Mouse (Mus musculus) right cerebral cortex, postnatal 14 days (tissue): Measurements from ENCODE around the gene Btrc.
"Not testable (repeated sequence)": the region's sequence is repeated elsewhere in the genome, so short reads cannot be mapped to it uniquely, and the experiment has no call there.

Experiments used
- DNase-seq: peaks from one replicate; pipeline ENCODE4 v3.0.0; 2022

Gene Btrc

DNA sequence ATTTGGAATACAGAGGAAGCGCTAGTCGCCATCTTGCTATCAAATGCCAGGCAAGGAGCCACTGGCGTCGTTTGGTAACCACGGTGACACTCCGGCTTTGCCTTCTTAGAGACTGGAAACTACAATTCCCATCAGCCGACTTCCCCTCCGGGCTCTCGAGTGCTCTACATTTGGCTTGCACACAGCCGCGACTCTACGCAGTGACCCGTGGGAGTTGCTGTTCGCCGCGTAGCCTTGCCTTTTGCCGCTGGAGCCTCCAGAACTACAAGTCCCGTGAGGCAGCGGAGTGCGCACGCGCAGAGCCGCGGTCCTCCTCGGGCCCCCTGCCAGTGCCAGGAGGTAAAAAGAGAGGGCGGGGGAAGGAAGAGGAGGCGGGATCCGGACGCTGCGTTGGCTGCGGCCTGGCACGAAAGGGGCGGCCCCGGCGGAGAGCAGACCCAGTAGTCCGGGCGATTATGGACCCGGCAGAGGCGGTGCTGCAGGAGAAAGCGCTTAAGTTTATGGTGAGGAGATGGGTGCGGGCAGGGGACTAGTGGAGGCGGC is at the start of gene Btrc:
Btrc (plus strand) TSS at position 351 of the 543 bp plus-strand sequence.
- peak; percentile 100 for DNase-seq

- DNase-seq: no peak
Measured at GRCm38 (mm10) chr19:45317473-45317882, 46.1 kb upstream of the Btrc start.

DNA sequence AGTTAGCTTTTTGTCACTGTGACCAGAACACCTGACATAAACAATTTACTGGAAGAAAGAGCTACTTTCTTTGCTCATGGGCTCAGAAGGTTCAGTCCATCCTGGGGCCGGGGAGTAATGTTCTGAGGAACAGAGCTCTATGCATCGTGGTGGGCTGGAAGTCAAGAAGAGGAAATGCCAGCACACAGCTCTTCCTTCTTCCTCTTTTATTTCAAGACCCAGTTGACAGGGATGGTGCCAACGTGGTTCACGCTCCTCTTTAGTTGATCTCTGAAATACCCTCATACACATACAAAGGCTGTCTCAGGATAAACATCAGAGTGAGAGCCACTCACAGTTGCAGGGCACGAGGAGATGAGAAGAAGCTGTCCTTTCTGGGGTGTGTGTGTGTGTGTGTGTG is 42.5 kb upstream of the Btrc start:
- no peak for DNase-seq

DNA sequence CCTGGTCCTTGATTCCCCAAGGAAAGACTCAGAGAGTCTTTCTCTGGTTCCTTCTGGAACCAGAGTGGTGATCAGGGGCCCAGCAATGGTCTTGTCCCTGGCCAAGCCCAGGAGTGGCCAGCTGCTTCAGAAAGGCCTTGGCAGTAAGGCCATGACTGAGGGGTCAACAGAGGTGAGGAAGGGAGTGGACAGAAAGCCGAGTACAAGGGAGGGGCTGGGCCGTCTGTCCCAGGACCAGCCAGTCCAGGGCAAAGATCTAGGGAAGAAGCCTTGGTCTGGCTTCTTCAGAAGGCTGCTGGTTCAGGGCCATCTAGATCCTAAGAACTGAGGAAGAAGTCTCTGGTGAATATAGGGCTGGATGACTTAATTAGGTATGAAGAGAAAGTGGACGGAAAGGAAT is 34.5 kb upstream of the Btrc start:
- no peak for DNase-seq

GRCm38 (mm10) chr19:45329748-45330298 is 33.7 kb upstream of the Btrc start:
- DNase-seq: no peak

- DNase-seq: no peak
Measured at GRCm38 (mm10) chr19:45336718-45337117, 26.8 kb upstream of the Btrc start.

DNA sequence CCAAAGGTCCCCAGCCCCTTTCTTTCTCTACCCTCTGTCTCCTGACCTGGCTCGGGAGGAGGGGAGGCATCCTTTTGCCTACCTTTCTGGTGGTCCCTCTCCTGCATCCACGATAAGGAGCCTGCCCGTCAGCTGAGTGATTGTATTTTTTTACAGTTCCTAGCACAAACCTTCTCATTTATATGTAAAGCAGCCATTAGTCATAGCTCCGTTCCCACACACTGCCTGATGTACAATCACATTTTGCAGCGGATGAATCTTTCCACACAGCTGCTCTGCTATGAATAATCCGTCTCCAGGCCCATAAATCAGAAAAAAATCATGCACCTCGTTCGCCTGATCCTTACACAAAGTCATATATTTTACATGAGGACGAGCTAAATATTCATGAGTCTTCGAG is 25.4 kb upstream of the Btrc start:
- no peak for DNase-seq

DNA sequence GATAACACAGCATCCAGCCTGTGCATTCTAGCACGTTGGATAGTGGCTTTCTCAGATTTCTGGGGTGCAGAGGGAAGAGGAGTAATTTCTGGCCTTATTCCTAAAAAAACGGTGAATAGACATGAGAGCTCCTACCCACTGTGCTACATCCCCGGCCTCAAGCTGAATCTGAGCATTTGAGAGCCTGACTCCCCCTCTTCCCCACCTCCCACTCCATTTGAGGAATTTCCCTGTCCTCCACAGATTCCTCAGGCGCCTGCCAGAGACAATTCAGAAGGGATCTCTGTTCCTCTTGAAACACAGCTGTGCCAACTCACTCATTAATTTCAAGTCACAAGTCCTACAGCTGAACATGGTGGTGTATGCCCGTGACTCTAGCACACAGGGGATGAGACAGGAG is 19.6 kb upstream of the Btrc start:
- no peak for DNase-seq

GRCm38 (mm10) chr19:45348188-45348587 is 15.3 kb upstream of the Btrc start:
- no peak for DNase-seq

DNA sequence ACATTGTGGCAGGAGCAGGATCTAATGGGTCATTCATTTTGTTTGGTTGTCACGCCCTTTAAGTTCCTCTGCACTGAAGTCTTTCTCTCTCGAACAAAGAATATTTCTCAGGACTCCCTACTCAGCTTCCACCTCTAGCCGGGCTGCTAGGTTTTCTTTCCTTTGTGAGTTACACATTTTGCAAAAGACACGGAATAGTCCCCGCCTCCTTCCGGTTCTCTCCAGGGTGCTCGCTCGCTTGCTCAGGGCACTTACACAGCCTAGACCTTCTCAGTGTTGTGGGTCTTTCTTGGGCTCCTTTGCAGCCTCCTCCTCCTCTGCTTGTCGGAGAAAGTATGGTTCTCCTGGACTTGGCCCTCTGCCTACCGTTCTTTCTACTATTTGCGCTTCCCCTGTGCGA is 13.1 kb upstream of the Btrc start:
- no peak for DNase-seq

DNA sequence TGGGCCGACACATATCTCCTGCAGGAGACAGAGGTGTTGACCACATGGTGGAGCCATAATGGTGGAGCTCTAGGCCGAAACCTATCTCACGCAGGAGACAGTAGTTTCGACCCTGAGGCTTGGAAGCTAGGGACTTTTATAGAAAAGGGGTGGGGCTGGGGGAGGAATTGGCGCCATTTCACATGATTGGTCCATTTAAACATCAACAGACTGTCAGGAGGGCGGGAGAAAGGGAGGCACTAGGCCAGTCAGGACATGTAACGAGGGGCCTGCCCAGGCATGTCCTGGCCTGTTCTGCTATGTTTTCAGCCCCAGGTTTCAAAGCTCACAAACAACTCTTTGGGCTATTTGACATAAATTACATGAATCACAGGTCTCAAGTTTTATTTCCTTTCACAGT is 10.8 kb upstream of the Btrc start:
- DNase-seq: not testable (repeated sequence)

GRCm38 (mm10) chr19:45355678-45356077 is 7.9 kb upstream of the Btrc start:
- DNase-seq: no peak

GRCm38 (mm10) chr19:45356868-45357267 is 6.7 kb upstream of the Btrc start:
- not testable (repeated sequence) for DNase-seq

DNA sequence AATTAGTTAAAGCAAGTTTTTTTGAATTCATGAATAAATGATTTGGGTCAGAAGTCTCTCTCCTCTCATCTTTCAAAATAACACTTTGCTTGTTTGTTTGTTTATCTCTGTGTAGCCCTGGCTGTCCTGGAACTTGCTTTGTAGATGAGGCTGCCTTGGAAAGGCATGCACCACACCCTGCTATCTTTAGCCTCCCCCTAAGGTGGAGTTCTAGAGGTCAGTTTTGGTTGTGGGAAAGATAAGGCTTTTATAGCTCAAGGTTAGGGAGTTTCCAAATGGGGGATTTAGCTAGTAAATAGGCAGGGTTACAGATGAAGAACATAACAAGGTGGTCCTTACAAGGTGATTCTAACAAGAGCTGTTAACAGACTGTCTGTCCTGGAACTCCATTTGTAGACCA is 3.0 kb upstream of the Btrc start:
- DNase-seq: no peak

GRCm38 (mm10) chr19:45363933-45364391 is 428 bp downstream of the Btrc start:
- peak; percentile 67 for DNase-seq

DNA sequence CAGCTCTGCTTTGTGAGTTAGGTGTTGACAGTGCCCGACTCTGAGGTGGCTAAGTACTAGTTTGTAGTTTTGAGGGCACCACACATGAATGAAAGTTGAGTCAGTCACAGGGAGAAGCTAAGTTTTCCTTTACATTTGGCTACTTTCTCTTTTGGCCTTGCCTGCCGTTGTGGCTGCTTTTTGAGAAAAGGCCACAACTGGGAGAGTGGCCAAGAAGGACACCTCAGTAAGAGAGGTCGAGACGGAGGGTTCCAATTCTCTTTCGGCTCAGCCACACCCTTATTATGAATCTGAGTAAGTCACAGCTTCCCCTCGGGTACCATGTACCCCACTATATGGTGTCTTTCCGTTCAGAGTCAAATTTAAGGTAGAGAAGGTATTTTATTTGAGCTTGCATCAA is 3.1 kb downstream of the Btrc start:
- no peak for DNase-seq

DNA sequence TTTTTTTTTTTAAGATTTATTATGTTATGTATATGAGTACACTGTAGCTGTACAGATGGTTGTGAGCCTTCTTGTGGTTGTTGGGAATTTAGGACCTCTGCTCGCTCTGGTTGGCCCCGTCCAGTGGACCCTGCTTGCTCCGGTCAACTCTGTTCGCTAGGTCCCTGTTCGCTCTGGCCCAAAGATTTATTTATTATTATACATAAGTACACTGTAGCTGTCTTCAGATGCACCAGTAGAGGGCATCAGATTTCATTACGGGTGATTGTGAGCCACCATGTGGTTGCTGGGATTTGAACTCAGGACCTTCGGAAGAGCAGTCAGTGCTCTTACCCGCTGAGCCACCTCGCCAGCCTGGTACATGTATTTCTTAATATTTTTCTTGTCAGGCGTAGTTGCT is 21.3 kb downstream of the Btrc start:
- not testable (repeated sequence) for DNase-seq

DNA sequence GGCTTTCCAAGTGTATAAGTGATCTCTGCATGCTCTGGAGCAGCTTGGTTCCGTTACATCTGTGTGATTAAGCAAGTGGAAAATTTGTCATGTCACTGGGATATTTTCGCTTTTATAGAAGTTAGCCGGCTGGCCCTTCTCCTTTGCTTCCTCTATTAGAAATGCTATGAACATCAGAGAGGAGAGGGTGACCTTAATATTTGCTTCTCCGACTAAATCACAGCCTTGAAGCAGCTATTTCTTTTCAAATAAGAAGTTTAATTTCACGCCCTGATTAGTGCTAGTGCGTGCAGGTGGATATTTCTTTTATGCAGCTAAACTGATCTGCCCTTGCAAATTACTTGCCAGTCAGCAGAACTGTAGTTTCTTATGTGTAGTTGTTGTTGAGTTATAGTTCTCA is 25.0 kb downstream of the Btrc start:
- no peak for DNase-seq

- DNase-seq: no peak
Measured at GRCm38 (mm10) chr19:45394078-45394477, 30.5 kb downstream of the Btrc start.

DNA sequence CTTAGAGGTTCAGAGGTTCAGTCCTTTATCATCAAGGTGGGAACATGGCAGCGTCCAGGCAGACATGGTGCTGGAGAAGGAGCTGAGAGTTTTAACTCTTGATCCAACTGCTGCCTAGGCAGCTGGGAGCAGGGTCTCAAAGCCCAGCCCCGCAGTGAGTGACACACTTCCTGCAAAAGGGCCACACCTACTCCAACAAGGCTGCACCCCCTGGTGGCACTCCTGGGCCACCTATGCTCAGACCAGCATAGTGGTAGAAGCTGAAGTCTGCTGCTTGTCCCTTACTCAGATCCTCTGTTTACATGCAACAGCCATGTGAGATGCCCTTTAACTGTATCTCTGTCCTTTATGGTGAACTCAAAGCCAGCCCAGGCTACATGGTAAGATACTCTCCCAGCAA is 47.5 kb downstream of the Btrc start:
- no peak for DNase-seq

DNA sequence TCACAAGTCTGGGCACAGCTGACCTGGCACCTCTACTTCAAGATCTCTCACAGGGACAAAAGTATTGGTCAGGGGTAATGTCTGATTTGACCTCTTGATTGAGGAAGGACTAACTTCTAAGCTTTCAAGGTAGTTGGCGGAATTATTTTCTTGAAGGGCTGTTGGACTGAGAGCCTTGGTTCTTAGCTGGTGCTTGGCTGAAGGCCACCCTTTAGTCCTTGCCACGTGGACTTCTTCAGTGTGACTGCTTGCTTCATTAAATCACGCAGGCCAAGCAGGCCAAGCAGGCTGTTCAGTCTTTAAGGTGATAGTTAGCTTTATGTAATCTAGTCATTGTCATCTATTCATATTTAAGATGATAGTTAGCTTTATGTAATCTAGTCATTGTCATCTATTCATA is 49.2 kb downstream of the Btrc start:
- DNase-seq: no peak

GRCm38 (mm10) chr19:45413966-45414365 is 50.4 kb downstream of the Btrc start:
- no peak for DNase-seq

GRCm38 (mm10) chr19:45417601-45418000 is 54.1 kb downstream of the Btrc start:
- no peak for DNase-seq

GRCm38 (mm10) chr19:45422276-45422675 is 58.7 kb downstream of the Btrc start:
- no peak for DNase-seq

DNA sequence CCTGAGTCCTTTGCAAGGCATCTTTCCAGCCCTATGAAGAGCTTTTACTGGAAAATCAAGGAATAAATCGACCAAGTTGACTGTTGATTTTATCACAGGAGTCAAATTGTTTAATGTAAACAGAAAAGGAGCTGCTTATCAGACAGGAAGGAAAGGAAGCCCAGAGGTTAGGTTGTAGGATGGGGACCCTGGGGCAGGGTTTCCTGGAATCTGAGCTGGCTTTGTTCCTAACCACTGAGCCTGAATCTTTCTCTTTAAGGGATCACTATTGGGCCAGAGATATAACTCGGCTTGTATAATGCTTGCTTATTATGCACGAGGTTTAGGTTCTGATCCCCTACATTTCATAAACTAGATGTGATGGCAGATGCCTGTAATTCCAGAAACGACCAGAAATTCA is 64.6 kb downstream of the Btrc start:
- no peak for DNase-seq
